Mouse (Mus musculus) MEL (cell line): ENCODE data around the gene Ppp1r9b.

ENCODE experiments used
- GATA1 ChIP-seq: IDR thresholded peaks from 2 replicates; pipeline ENCODE4 v1.6.1; 2011; ENCODE audit warnings: low read depth, low read length, improper control_type of control experiment
- POLR2A ChIP-seq, 2 experiments: IDR thresholded peaks; 2 replicates each; pipeline ENCODE4 v1.6.1; 2011 to 2012; ENCODE audit warnings: low read length in 2 of 2, mild to moderate bottlenecking in 2 of 2, control low read depth in 1 of 2, improper control_type of control experiment in 1 of 2, low read depth in 1 of 2, moderate library complexity in 1 of 2; ENCODE audit not compliant: control insufficient read depth in 1 of 2, insufficient read depth in 1 of 2, poor library complexity in 1 of 2

GRCm38 (mm10) chr11:95053062-95053461 lies 62.2 kb downstream of the Ppp1r9b start:
- TF ChIP-seq POLR2A (IDR thresholded peaks at IDR 0.05; ENCODE audit: control insufficient read depth in 1 of 2, insufficient read depth in 1 of 2, low read depth in 1 of 2, low read length in 2 of 2, poor library complexity in 1 of 2) (no peak), GATA1 (no peak)
